Mouse (Mus musculus) stomach, embryonic 14.5 days (tissue): ENCODE data around the gene Ppox. TPM values are rescaled to one million over a fixed set of nuclear protein-coding genes. Genes with fewer than 3 reads are reported as not detected.

Experiments
- ATAC-seq: fragments of 200-750 bp; cut with Nextera tagmentation; 2 replicates; pipeline ENCODE4 v1.8.0; 2017; ENCODE audit warnings: low read depth, moderate TSS enrichment; ENCODE audit not compliant: insufficient number of reproducible peaks, insufficient read depth, low FRiP score
- H3K27ac ChIP-seq: fragments of 300-500 bp; sonication (generic); 2 replicates; pipeline ENCODE4 v1.5.1; 2014; ENCODE audit warnings: mild to moderate bottlenecking, low read length, moderate library complexity, mixed read lengths
- H3K27me3 ChIP-seq: fragments of 300-500 bp; sonication (generic); 2 replicates; pipeline ENCODE4 v1.6.1; 2014; ENCODE audit warnings: low read length, control low read depth, mixed read lengths; ENCODE audit not compliant: control insufficient read depth, insufficient read depth
- H3K36me3 ChIP-seq: fragments of 300-500 bp; sonication (generic); 2 replicates; pipeline ENCODE4 v1.6.1; 2014; ENCODE audit warnings: mild to moderate bottlenecking, control low read depth, low read length, moderate library complexity, mixed read lengths; ENCODE audit not compliant: control insufficient read depth, insufficient read depth
- H3K4me1 ChIP-seq: fragments of 300-500 bp; sonication (generic); 2 replicates; pipeline ENCODE4 v1.6.1; 2014; ENCODE audit warnings: low read length, control low read depth, mixed read lengths; ENCODE audit not compliant: control insufficient read depth, insufficient read depth
- H3K4me2 ChIP-seq: fragments of 300-500 bp; sonication (generic); replicated peaks from 2 replicates; pipeline ENCODE4 v1.6.1; 2014; ENCODE audit warnings: low read depth, low read length, control low read depth
- H3K4me3 ChIP-seq: fragments of 300-500 bp; sonication (generic); 2 replicates; pipeline ENCODE4 v1.5.1; 2014; ENCODE audit warnings: low read depth, low read length, control low read depth
- H3K9ac ChIP-seq: fragments of 300-500 bp; sonication (generic); replicated peaks from 2 replicates; pipeline ENCODE4 v1.6.1; 2014; ENCODE audit warnings: low read depth, mild to moderate bottlenecking, control low read depth, low read length, moderate library complexity, mixed read lengths
- H3K9me3 ChIP-seq: fragments of 300-500 bp; sonication (generic); 2 replicates; pipeline ENCODE4 v1.6.1; 2016; ENCODE audit warnings: low read depth, low read length, control low read depth; ENCODE audit not compliant: control insufficient read depth
- WGBS: fragments of 180-500 bp; shearing (Covaris S2); extraction: QIAGEN DNeasy Blood & Tissue Kit; methylation state at CpG from one replicate; pipeline ENCODE4 v1.1.7; 2014; 5-methylcytosine and 5-hydroxymethylcytosine counted together
- polyA plus RNA-seq: library from polyadenylated mRNA; unstranded; fragments of >200 nt; fragmentation: Nextera tagmentation; extraction: Ambion mirVana; gene quantifications from 2 replicates; pipeline ENCODE4 v1.2.1, GENCODE M21; 2014

Gene Ppox
- polyA plus RNA-seq, 1 experiment from 2014 or later, result 56.7 TPM

- no peaks in the 10 kb centered on the region for H3K9me3 ChIP-seq
- peaks cover 34% of the 10 kb centered on the region for H3K36me3 ChIP-seq
- H3K4me3 ChIP-seq, result no peak overlapping the region
- no peaks in the 10 kb centered on the region for H3K27me3 ChIP-seq
- H3K4me2 ChIP-seq, result no peak overlapping the region
- no peak overlapping the region for H3K9ac ChIP-seq
- no peak overlapping the region for H3K27ac ChIP-seq
- 80% methylated on average over 4 of the region's 4 CpGs for WGBS
- H3K4me1 ChIP-seq, result no peaks in the 10 kb centered on the region
- no peak for ATAC-seq
These were observed 49.1 kb downstream of the Ppox start for GRCm38 (mm10) chr1:171231844-171232243.

DNA sequence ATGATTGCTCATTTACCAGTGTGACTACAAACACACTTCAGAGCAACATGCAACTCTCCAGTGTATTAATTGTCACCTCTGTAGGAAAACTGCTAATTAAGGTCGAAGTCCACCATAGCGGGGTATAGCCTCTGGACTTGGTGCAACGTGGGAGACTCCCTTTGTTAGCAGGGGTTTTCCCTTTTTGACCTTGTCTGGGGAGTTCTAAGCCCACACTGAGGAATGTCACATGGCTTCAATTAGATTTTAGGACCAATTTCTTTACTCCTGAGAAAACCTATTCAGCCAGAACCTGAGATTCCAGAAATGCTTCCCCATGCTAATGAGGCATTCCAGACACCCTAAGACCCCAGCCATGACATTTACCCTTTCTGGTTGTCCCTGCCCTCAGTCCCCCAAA lies 50.8 kb downstream of the Ppox start:
- no peak overlapping the region for H3K27ac ChIP-seq
- 81% methylated on average over 3 of the region's 3 CpGs for WGBS

GRCm38 (mm10) chr1:171229750-171230149 lies 51.2 kb downstream of the Ppox start:
- Histone ChIP-seq H3K4me2 (no peak overlapping the region), H3K27me3 (no peaks in the 10 kb centered on the region), H3K36me3 (peaks cover 15% of the 10 kb centered on the region), H3K27ac (no peak overlapping the region), H3K9me3 (no peaks in the 10 kb centered on the region), H3K4me3 (no peak overlapping the region), H3K4me1 (no peaks in the 10 kb centered on the region), H3K9ac (no peak overlapping the region)
- WGBS, result 51% methylated on average over 6 of the region's 6 CpGs
- ATAC-seq, result no peak

More for the DNA sequence above, 50.8 kb downstream of the Ppox start:
- ATAC-seq, result no peak
- H3K9ac ChIP-seq, result no peak overlapping the region
- no peak overlapping the region for H3K4me3 ChIP-seq
- peaks cover 20% of the 10 kb centered on the region for H3K36me3 ChIP-seq
- H3K9me3 ChIP-seq, result no peaks in the 10 kb centered on the region
- H3K4me1 ChIP-seq, result no peaks in the 10 kb centered on the region
- H3K4me2 ChIP-seq, result no peak overlapping the region
- H3K27me3 ChIP-seq, result no peaks in the 10 kb centered on the region

DNA sequence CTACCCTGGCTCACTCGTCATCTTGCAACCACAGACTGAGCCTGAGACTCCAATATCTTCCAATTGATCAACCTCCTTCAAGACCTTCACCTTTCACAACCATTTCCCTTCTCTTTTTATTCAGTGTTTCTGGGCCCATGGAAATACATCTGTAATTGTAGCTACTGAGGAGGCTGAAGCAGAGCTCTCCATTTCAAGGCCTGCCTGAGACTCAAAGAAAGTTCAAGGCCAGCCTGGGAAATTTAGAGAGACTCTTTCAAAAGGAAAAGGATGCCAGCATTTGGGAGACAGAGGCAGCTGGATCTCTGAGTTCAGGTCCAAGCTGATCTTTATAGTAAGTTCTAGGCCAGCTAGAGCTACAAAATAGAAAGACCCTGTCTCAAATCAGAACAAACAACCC lies 53.1 kb downstream of the Ppox start:
- no peak overlapping the region for H3K27ac ChIP-seq
- no peaks in the 10 kb centered on the region for H3K27me3 ChIP-seq
- no peak for ATAC-seq
- H3K4me1 ChIP-seq, result no peaks in the 10 kb centered on the region
- no peak overlapping the region for H3K9ac ChIP-seq
- no peak overlapping the region for H3K4me3 ChIP-seq
- no peak overlapping the region for H3K4me2 ChIP-seq
- no peaks in the 10 kb centered on the region for H3K36me3 ChIP-seq
- H3K9me3 ChIP-seq, result no peaks in the 10 kb centered on the region
- WGBS, result 79% methylated on average over 1 of the region's 1 CpGs

GRCm38 (mm10) chr1:171226780-171227179 lies 54.2 kb downstream of the Ppox start:
- no peak overlapping the region for H3K9ac ChIP-seq
- no peaks in the 10 kb centered on the region; the same call in 1 of the 2 replicates for H3K4me1 ChIP-seq
- no peak overlapping the region for H3K4me3 ChIP-seq
- H3K9me3 ChIP-seq, result no peaks in the 10 kb centered on the region
- H3K27me3 ChIP-seq, result no peaks in the 10 kb centered on the region
- WGBS, result 55% methylated on average over 4 of the region's 4 CpGs
- H3K36me3 ChIP-seq, result no peaks in the 10 kb centered on the region
- no peak overlapping the region for H3K27ac ChIP-seq
- ATAC-seq, result no peak
- no peak overlapping the region for H3K4me2 ChIP-seq

Other genes with a start within 250 kb of the Ppox start
- 11.1 and 14.8 TPM in 2 replicates for gene Fcgr3, start 216.3 kb downstream of the Ppox start, polyA plus RNA-seq
- 2.6 and 2.8 TPM in 2 replicates for gene Cfap126, start 167.3 kb downstream of the Ppox start, polyA plus RNA-seq
- 297 and 311 TPM in 2 replicates for gene Sdhc, start 130.6 kb downstream of the Ppox start, polyA plus RNA-seq
- gene Mpz, start 130.5 kb downstream of the Ppox start, polyA plus RNA-seq, result 1.9 and 2.0 TPM in 2 replicates
- 35.6 and 39.6 TPM in 2 replicates for gene Pcp4l1, start 84.9 kb downstream of the Ppox start, polyA plus RNA-seq
- 0.17 and 0.30 TPM in 2 replicates for gene Nr1i3, start 67.2 kb downstream of the Ppox start, polyA plus RNA-seq
- 25.0 and 28.2 TPM in 2 replicates for gene Tomm40l, start 58.7 kb downstream of the Ppox start, polyA plus RNA-seq
- gene Apoa2, start 56.1 kb downstream of the Ppox start, polyA plus RNA-seq, result 3.9 and 7.3 TPM in 2 replicates
- 52.5 and 58.4 TPM in 2 replicates for gene Fcer1g, start 46.8 kb downstream of the Ppox start, polyA plus RNA-seq
- 5.3 and 6.3 TPM in 2 replicates for gene Adamts4, start 30.8 kb downstream of the Ppox start, polyA plus RNA-seq
- 219 and 234 TPM in 2 replicates for gene Ndufs2, start 29.8 kb downstream of the Ppox start, polyA plus RNA-seq
- 81.1 and 87.0 TPM in 2 replicates for gene B4galt3, start 10.9 kb downstream of the Ppox start, polyA plus RNA-seq
- gene Usp21, start 6.8 kb upstream of the Ppox start, polyA plus RNA-seq, result 68.8 and 70.6 TPM in 2 replicates
- gene Ufc1, start 13.8 kb upstream of the Ppox start, polyA plus RNA-seq, result 118 and 130 TPM in 2 replicates
- gene Dedd, start 48.0 kb upstream of the Ppox start, polyA plus RNA-seq, result 48.8 and 54.1 TPM in 2 replicates
- gene Nit1, start 64.5 kb upstream of the Ppox start, polyA plus RNA-seq, result 37.1 and 40.8 TPM in 2 replicates
- gene Pfdn2, start 64.5 kb upstream of the Ppox start, polyA plus RNA-seq, result 44.7 TPM in 2 replicates
- 1.5 and 1.6 TPM in 2 replicates for gene Klhdc9, start 79.6 kb upstream of the Ppox start, polyA plus RNA-seq
- 10.7 and 13.7 TPM in 2 replicates for gene Nectin4, start 88.9 kb upstream of the Ppox start, polyA plus RNA-seq
- 0.67 and 1.3 TPM in 2 replicates for gene Arhgap30, start 107.8 kb upstream of the Ppox start, polyA plus RNA-seq
- gene Usf1, start 130.1 kb upstream of the Ppox start, polyA plus RNA-seq, result 85.2 and 95.0 TPM in 2 replicates
- gene Tstd1, start 137.7 kb upstream of the Ppox start, polyA plus RNA-seq, result 3.0 and 3.1 TPM in 2 replicates
- 119 and 127 TPM in 2 replicates for gene F11r, start 156.3 kb upstream of the Ppox start, polyA plus RNA-seq
- gene Alyref2, start 222.3 kb upstream of the Ppox start, polyA plus RNA-seq, result 14.5 and 14.6 TPM in 2 replicates